Mouse (Mus musculus) liver, adult 2 months (tissue): ENCODE results near the gene Intu. TPM values are rescaled to one million over a fixed set of nuclear protein-coding genes. Genes with fewer than 3 reads are reported as not detected.

Experiments
- DNase-seq: peaks from one replicate; pipeline ENCODE4 v3.0.0-alpha.2; 2011; ENCODE audit warnings: low read depth, low spot score; ENCODE audit errors: extremely low read depth
- H3K27ac ChIP-seq: fragments of 200-500 bp; replicated peaks from 2 replicates; pipeline ENCODE4 v1.5.1; 2012; ENCODE audit warnings: low read depth, mild to moderate bottlenecking, control low read depth, inconsistent platforms, low read length; ENCODE audit not compliant: insufficient read depth
- H3K27me3 ChIP-seq: fragments of 200-500 bp; 2 replicates; pipeline ENCODE4 v1.6.1; 2012; ENCODE audit warnings: mild to moderate bottlenecking, moderate library complexity, low read length, inconsistent platforms; ENCODE audit not compliant: control insufficient read depth, insufficient read depth
- H3K36me3 ChIP-seq: fragments of 200-500 bp; 2 replicates; pipeline ENCODE4 v1.6.1; 2012; ENCODE audit warnings: low read length, inconsistent platforms; ENCODE audit not compliant: control insufficient read depth, insufficient read depth
- H3K4me1 ChIP-seq: fragments of 200-500 bp; 2 replicates; pipeline ENCODE4 v1.6.1; 2011; ENCODE audit warnings: low read length; ENCODE audit not compliant: control insufficient read depth, insufficient read depth
- H3K4me3 ChIP-seq: fragments of 200-500 bp; 2 replicates; pipeline ENCODE4 v1.5.1; 2011; ENCODE audit warnings: low read depth, mild to moderate bottlenecking, control low read depth, low read length, moderate library complexity; ENCODE audit not compliant: insufficient read depth
- H3K79me2 ChIP-seq: fragments of 200-500 bp; 2 replicates; pipeline ENCODE4 v1.6.1; 2012; ENCODE audit warnings: inconsistent platforms, mild to moderate bottlenecking, low read length, moderate library complexity; ENCODE audit not compliant: control insufficient read depth, insufficient read depth
- H3K9ac ChIP-seq: fragments of 200-500 bp; 2 replicates; pipeline ENCODE4 v1.6.1; 2012; ENCODE audit warnings: low read depth, mild to moderate bottlenecking, control low read depth, inconsistent platforms, low read length
- CTCF ChIP-seq: fragments of 200-500 bp; IDR thresholded peaks from 2 replicates; pipeline ENCODE4 v1.5.1; 2011; ENCODE audit warnings: low read depth, low read length, control low read depth
- POLR2A ChIP-seq: fragments of 200-500 bp; IDR thresholded peaks from 2 replicates; pipeline ENCODE4 v1.6.1; 2011; ENCODE audit warnings: low read length, control low read depth; ENCODE audit not compliant: insufficient read depth; ENCODE audit errors: extremely low read depth
- WGBS: fragments of 180-500 bp; shearing (Covaris S2); methylation state at CpG from one replicate; pipeline ENCODE4 v1.1.7; 2018; 5-methylcytosine and 5-hydroxymethylcytosine counted together
- polyA plus RNA-seq: library from polyadenylated mRNA; depleted of rRNA; stranded (reverse); fragments of >200 nt; gene quantifications from 2 replicates; pipeline ENCODE4 v1.2.3, GENCODE M21; 2012; rRNA removed
- total RNA-seq: library from RNA; depleted of rRNA; stranded (reverse); fragments of >200 nt; gene quantifications from 2 replicates; pipeline ENCODE4 v1.2.3, GENCODE M21; 2014; rRNA removed

Gene Intu
- total and polyA plus RNA-seq, 2 experiments = 0.82 to 2.2 TPM

DNA sequence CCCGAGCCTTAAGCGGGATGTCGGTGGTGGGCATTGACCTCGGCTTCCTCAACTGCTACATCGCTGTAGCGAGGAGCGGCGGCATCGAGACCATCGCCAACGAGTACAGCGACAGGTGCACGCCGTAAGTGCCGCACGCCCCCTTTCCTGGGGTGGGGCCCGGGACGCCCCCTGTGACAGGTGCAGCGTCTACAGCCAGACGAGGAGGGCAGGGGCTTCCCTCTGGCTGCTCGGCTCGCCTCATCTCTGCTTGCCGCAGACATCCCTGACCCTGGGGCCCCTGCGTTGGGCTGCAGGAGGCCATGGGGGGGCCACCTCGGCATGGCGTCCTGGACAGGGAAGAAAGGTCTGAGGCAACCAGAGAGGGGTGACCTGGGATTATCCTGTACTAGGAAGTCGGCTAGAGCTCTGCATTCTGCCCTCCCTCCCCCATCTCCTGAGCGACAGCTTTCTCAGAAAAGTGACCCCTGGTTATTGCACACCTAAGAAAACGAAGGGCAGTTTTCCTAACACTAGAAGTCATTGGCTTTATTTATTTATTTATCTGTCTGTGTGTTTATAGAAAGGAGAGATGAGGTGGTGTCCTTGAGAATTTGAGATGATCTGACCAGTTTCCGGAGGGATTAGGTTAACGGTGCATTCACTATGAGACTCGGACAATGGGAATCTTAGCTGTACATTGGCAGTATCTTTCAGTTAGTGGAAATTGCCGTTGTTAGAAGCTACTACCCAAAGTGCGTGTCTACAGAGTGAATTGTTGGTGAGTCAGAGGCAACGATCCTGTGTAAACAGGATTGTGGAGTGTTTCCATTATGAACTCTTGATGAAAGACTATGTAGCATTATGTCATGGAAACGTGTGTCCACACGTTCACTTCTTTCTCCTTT lies 214.8 kb downstream of the Intu start:
- H3K36me3 ChIP-seq = peaks cover 3% of the 10 kb centered on the region; the same call in 1 of the 2 replicates
- H3K9ac ChIP-seq = peak overlapping the region; percentile 93
- H3K79me2 ChIP-seq = peaks cover 3% of the 10 kb centered on the region; the same call in 1 of the 2 replicates
- no peaks in the 10 kb centered on the region for H3K27me3 ChIP-seq
- WGBS = under 1% methylated on average over 37 of the region's 37 CpGs
- peaks cover 7% of the 10 kb centered on the region for H3K4me1 ChIP-seq
- peak; percentile 67 for DNase-seq
- H3K27ac ChIP-seq = peak overlapping the region; percentile 46
- TF ChIP-seq CTCF (no peak), POLR2A (no peak)
- peak overlapping the region; percentile 96 for H3K4me3 ChIP-seq

Other genes with a start within 250 kb of the Intu start
- gene Slc25a31, start 177.6 kb downstream of the Intu start, total RNA-seq = 0.07 TPM in 1 of 2 replicates, not detected in the other
- gene Slc25a31, start 177.6 kb downstream of the Intu start, polyA plus RNA-seq = 0.07 TPM in 1 of 2 replicates, not detected in the other
- gene Hspa4l, start 213.2 kb downstream of the Intu start, total RNA-seq = 10.3 and 10.5 TPM in 2 replicates
- 6.9 and 7.1 TPM in 2 replicates for gene Hspa4l, start 213.2 kb downstream of the Intu start, polyA plus RNA-seq